Mouse (Mus musculus): Measurements from ENCODE around the gene Srgap2.

The Srgap2 gene

DNA sequence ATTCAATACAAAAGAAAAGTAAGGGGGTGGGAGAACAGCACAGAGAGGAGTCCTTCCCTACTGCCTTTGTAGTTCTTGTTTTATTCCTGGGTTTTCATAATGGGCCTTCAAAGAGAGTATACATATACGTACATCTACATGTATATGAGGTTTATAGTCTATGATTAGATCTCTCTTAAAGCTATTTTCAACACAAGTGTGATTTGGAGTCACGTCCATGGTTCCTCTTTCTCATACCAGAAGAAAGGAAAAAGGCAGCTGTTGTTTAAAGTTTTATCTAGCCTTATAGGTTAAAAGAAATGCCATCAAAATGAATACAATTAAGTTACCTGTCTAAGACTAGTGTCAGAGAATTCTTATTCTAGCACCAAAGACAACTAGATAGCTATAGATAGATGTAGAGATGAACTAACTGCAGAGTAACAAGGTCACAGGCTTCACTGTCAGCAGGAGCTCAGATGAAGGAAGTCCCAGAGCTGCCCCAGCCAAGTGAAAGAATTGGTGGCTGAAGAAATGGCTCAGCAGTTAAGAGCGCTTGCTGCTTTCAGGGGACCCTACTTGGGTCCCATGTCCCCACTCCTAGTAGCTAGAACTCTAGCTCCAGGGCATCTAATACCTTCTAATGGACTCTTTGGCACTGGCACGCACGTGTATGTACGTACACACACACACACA, 63.1 kb downstream of the Srgap2 start:
- no peak for DNase-seq

DNA sequence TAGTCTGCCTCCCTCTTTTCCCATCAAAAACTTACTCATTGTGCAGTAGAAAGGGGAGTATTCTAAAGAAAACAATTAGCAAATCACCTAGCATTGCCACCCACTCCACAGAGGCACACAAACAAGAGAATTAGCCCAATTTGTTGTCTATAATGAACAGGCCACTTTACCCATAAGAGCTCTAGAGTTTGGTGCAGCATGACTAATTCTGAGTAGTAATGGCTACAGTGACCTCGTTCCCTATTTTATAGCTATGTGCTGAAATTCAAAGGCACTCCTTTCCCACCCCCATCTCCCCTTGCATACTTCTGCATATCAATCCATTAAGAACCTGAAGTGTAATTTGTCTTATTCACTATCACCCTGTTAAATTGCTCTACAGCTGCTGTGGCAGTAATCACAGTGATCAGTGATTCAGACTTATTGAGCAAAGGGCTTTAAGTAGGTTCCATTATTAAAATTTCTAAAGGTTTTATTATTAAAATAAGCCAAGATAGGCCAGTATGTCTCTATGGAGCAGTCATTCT, 64.5 kb downstream of the Srgap2 start:
- DNase-seq, result no peak

DNA sequence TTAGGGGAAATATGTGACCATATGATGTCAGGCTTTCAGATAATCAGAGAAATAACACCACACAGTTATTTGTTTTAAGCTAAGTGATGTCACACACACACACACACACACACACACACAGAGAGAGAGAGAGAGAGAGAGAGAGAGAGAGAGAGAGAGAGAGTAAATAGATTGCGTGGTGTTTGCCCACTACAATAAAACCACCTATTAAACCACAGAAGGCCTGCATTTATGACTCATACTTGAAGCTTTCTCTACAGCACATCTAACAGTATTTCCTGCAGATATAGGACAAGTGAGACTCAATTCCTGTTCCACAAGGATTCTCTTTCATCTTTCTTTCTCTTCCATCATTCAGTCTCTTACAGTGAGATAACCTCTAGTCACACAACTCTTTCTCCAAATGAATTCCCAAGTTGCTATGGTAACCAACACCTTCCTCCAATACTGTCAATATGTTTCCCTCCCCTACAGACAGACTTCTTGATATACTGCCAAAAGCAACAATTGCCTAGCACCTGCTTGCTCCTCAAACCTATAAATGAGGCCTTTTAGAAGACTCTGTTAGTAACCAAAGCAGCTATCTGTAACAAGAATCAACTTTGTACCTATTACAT, 66.1 kb downstream of the Srgap2 start:
- no peak for DNase-seq

DNA sequence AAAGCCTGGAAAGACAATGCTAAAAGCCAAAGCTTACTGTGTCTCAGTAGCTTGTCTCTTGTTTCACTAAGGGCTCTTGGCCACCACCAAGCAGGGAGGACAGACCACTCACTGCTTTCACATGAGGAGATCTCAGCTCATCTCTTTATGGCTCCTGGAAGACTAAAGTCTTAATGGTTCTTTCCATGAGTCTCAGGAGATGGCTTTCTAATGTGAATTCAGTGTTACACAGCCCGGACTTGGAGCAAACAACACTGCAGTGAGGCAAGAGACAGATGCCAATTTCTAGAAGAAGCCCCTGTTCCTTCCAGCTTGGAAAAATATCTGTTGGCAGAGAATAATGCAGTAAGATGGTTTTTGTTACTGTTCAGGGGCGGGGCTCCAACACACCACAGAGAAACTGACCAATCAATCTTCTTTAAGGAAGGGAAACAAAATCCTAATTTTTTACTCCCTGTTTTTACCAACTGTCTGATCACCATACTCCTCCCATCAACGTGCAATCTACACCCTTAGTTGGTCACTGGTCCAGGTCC, 71.7 kb downstream of the Srgap2 start:
- no peak for DNase-seq

DNA sequence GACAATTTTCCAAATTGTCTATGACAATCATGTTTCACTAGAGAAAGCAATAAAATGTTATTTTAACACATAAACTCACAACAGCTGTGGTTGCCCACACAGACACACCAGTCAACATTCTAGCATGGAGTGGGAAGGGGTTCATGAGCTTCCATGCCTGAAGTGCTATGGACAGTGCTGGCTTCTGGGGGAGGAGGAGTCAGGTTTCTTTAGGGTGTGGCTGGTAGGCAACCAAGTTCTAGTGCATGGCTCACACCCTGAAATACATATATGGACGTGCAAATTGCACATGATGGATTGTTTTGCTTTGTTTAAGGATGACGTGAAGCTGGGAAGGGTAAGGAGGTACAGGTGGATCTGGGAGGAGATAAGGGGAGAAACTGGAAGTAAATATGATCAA, 72.8 kb downstream of the Srgap2 start:
- DNase-seq, result no peak

DNA sequence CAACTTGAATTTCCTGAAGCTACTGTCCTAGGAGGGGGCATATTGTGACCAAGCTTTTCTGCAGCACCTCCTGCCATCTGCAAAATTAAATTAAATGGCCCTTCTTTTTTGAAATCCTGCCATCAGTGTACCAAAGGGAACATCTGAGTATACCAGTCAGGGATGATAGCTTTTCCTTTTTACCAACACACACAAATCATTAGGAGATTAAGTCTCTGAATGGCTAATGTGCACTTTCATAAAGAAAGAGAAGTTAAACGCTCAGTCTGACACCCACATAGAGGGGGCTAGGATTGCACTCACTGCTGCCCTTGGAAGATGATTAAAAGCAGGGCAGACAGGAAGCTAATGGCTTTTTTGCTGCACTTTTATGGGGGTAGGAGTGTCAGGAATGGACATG, 73.8 kb downstream of the Srgap2 start:
- no peak for DNase-seq

DNA sequence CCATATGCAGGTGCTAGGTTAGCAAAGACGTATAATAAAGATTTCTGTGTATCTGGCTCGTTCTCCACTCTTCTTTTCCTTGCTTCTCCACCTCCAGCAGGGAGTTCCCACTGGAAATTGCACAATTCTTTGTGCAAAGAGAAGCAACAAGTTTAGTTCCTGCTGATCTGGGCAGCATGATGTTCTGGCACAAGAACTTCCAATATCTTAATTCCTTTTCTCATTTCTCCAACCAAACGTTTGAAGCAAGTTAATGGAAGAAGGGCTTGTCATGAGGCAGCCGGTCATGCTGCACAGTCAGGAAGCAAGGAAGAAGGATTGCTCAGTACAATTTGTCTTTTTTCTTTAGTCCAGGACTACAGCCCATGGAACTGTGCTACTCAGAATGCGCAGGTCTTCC, 78.8 kb downstream of the Srgap2 start:
- no peak for DNase-seq

DNA sequence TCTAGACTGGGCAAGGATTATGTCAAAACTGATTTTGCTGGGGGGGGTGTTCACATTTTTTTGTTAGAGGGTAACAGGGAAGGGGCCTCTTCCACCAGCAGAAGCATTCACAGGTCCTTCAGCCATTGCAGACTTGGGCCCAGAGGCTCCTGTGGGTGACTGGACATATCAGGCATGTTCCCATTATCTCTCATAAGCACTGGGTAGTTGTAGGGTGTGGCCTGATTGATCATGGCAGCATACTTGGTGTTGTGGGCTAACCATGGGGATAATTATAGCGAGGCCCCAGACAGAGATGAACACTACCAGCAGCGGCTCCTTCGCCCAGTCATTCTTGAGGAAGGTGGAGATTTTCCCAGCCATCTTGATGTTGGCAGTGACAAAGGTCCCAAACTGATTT, 79.8 kb downstream of the Srgap2 start:
- no peak for DNase-seq

DNA sequence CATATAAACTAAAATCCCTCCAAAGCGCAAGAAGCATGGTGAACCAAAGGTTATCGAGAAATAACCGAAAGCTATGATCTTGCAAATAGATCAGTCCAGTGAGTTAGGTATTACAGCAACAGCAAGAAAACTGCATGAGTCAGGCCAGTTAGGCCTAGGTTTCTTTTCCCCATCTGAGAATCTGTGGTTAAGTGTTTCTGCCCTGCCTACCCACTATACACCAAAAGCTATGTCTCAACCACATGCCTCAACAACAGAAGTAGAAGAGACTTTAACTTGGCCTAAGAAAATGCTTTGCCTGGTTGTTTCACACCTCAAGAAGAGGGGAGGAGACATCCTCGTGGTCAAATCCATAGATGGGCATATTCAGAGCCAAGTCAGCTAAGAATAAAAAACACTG, 80.6 kb downstream of the Srgap2 start:
- DNase-seq, result no peak

DNA sequence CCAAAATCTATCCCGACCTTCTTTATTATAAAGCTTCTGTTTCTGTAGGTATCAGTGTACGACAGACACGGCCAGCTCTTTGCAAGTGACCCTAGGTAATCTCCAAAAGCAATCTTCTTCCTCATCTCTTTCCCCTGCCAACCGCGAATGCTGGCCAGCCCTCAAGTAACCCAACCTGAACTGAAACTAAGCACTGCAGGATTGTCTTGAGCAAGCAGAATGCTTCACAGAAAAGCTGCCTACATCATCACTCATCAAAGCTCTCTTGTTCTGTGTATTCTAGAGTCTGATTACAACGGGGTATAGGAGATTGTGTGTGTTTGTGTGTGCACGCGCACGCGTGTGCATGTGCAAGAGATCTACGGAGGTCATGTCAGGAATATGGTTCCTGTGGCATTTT, 88.6 kb downstream of the Srgap2 start:
- no peak for DNase-seq

DNA sequence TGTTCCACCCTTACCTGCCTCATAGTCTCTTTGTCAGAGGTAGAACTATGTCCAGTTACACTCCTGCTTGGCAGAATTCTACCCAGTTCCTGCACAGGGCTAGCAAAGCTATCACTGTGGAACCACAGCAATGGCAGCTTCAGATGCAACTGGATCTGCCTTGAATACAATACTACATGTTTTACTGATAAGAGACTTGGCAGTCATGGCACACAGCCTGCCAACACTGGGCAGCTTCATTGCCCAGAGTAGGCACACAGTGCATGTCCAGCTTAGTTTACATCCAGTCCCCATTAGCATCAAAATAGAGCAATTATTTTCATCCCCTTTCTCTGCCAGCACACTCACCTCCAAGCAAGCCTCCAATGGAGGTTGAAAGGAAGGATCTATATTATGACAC, 89.2 kb downstream of the Srgap2 start:
- DNase-seq, result no peak

DNA sequence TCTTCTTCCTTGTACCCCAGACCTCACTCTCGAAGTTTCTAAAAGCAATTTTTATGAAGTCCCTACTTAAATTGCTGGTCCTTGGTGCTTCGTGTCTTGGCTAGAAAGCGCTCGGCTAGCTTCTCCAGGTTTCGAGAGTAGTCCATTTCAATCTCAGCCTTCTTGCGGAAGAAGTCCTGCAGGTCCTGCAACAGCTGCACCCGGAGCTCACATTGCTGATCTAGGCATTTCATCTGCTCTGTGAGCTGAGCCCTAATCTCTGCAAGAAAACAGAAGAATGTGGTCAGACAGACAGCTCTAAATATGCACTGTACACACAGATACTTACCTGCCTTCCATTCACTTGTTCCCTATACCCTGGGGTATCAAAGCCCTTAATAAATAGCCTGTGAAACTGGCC, 90.5 kb downstream of the Srgap2 start:
- no peak for DNase-seq

DNA sequence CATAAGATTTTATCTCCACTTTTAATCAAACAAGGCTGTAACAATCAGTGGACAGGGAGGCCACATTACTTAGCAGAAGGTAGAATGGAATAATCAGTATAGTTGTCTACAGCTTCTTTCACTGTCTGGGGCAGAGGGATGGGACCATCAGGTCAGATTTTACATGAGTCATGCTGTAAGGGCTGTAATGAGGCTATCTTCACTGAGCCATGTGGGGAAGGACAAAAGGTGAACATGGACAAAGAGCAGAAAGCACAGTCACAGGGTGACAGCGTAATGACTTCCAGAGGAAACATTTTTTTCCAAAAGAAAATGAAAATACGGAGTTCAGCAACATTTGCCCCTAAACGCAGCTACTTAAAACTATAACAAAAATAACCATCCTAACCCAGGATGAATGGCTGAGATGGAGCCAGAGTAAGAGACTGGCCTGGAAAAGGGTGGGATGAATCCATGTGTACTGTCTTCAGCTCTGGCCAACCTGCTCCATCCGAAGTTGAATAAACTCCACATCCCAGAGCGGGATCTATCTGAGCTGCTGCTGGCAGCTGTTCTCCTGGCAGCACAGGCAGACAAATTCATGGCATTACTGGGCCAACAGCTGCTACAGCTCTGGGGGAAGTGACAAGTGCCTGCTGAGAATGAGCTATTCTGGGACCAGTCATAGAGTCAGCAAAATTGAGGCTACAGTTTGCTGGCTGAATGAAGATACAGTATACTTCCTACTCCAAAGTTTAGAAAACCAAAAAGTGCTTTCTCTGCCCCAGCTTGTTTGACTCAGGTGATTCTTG, 95.5 kb downstream of the Srgap2 start:
- peak; percentile 45 for DNase-seq

DNA sequence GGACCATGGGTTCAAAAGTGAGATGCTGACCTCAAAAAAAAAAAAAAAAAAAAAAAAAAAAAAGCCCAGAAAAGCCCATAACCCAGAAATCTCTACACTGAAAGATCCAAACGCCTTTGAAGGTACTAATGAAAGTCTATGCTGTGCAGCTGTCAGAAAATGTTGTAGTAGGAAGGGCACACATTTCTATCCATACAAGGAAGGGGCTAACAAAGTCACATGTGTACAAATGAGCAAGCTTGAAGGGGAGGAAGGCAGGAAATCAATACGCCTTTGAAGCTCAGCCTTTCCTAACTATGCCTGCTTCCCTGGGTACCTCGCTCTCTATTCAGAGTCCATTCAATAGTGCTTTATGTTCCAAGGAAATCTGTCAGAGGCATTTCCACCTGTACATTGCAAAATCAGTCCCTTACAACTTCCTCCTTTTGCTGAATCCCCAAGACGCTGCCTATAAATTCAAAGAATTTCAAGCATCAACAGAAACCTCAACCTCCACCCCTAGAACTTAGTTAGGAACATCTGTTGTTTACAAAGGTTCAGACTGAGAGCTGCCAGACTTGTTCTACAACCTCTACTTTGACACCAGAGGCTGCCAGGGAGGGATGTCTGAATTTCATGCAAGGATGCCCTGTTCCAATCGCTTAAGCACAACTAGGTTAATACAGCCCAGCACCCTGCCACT, 99.9 kb downstream of the Srgap2 start:
- no peak for DNase-seq

DNA sequence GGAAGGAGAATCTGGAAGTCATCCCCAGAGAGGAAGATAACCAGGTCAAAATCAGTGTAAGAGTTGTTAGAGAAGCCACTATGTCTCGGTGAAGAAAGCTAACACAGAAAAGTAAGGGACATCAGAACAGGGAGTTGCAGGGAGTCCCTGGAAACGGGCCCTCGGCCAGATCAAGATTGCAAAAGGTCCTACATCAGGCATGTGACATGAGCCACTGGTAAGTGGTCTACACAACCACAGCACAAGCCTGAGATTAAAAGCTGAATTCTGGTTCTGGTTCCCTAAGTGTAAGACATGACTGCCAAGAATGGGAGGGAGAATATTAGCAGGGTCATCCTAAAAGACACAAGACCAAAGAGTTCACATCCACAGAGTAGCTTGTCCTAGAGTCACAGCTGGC, 104.1 kb downstream of the Srgap2 start:
- peak; percentile 18 for DNase-seq

DNA sequence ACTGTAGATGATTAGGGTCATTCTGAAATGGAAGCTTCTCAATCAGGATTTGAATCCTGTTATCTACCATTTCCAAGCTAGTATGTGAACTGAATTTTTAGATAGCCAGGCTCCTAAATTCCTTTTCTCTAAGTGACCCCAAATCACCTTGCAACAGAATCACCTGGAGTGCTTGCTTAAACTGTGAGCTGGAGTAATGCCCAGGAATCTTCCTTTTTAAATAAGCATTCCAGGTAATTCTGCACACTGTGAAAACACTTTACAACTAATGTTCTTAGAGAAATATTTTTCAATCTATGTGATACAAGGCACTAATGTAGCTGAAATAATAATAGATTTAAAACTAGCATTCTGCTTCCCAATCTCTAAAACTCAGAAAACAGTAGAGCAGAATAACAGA, 106.0 kb downstream of the Srgap2 start:
- DNase-seq, result no peak

DNA sequence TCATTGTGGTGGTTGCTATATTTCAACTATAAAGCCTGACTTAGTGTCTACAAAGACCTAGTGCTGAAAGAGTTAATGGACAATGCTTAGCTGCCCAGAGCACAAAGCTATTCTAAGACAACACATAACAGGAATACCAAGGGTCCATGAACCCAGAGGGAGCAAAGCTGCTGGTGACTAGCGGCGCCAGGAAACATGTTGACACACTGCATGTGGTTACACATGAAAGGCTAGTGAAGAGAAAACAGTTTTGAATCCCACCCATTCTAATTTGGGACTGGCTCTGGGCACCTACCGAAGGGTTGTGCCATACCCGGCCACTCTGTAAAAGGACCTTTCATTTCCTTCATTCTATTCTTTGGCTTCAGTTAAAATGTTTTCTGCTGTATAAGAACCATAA, 106.5 kb downstream of the Srgap2 start:
- DNase-seq, result no peak

DNA sequence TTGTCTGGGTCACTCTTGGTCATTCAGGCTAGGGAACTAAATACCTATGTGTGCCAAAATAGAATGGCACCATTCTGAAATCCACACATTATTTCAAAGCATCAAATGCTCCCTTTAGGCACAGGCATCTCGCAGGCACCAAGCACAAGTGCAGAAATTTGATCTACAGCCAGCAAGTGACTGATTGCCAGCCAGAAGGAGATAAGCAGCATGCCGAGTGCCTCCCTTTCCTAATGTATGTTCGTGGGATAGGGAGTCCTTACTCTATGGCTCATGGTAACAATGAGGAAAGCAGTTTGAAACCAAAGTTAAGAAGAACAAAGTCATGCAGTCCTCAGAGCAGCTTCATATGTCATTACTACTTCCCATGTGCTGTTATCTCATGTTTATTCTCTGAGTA, 107.8 kb downstream of the Srgap2 start:
- no peak for DNase-seq

DNA sequence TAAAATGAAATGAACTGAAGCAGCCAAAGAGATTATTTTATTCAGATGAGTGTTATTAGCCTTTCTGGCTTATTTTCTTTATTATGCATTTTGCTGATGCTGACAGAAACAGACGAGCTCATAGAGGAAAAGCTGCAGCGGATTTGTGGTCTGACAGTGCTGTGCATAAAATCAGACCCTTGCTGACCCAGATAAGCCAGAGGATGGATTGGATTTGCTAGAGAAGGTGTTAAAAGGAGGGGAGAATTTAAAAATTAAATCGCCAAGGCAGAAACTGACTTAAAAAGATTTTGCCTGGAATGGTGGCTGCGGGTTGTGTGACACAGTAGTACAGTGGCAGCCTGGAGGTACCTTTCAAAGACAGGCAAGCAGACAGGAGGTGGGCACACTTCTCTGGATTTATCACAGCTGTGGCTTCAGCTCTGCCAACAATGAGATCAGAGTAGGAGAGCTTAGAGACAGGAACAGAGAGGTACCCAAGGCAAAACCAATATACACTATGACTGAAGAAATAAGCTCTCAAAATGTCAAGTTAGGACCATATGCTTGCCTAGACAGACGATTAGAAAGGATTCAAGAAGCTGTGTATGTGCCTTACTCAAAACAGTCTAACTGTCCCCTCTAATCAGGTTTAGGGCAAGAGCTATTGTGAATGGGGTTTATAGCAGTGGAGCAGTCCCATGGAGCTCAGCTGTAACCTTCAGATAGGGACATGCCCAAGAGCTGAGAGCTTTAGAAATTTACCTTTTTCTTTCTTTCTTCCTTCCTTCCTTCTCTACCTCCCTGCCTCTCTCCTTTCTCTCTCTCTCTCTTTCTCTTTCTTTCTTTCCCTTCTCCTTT, 109.1 kb downstream of the Srgap2 start:
- no peak for DNase-seq

DNA sequence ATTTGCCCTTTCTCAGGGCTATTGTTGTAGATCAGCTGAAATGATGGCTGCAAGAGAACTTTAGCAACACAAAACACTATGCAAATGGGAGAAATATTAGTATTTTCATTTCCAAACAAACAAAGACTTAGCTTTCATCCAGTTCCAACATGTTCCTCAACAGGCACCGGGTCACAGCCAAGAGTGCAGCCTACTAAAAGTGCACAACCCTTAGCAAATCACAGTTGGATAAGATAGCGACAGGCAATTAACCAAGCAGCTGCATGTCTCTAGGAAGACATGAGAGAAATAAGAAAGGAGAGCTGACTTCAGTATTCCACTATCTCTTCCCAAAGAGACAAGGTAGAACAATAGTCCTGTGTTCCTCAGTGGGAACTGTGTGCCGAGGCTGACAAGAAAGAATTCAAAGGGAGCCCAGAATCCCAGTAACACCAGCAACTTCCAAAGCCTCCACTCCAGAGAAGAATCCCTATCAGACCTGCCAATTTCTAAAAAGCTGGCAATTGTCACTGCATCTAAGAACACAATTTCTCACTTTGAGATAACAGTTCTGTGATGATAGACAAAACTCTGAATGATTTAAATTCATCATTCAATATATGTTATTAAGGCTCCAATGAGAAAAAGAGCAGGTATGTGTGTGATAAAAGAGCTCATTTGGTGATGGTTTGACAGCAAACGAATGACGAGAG, 109.9 kb downstream of the Srgap2 start:
- no peak for DNase-seq

DNA sequence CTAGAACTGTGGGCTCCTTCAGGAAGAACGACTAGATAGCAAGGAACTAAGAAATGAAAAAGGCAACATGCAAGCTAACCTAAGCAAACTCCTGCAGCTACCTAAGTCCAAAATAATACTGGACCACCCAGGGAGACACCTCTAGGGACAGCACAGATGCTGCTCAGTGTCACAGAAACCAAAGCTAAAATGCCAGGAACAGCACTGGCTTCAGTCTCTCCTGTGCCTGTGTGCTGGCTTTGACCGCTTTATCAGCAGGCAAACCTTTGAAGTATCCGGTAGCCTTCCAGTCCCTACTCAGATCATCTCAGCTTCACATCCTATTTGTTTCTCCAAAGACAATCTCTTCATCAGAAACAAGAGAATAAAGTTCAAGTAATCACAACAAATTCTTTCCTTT, 123.6 kb downstream of the Srgap2 start:
- no peak for DNase-seq

DNA sequence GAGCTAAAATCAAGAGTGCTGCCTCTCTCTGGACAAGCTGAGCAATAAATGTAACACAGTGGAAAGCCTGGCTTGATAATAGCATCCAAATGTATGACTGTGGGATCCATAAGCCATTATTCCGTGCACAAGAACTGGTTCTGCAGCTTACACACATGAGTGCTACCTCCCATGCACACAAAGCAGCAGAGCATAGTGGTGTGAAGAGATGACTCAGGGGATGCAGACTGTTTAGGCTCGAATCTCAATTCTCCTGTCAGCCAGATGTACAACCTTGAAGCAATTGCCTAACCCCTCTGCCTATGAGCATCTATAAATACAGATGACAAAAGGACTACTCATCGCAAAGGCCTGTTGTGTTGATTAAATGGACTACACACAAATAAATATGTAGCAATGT, 126.3 kb downstream of the Srgap2 start:
- no peak for DNase-seq
